Mouse (Mus musculus) intestine, postnatal 0 days (tissue): ENCODE results near the gene Il2rb. TPM values are rescaled to one million over a fixed set of nuclear protein-coding genes. Genes with fewer than 3 reads are reported as not detected.

Experiments
- ATAC-seq: fragments of 200-750 bp; cut with Nextera tagmentation; 2 replicates; pipeline ENCODE4 v1.8.0; 2017; ENCODE audit warnings: mild to moderate bottlenecking, moderate TSS enrichment, moderate library complexity
- H3K27ac ChIP-seq: fragments of 300-500 bp; sonication (generic); 2 replicates; pipeline ENCODE4 v1.5.1; 2014; ENCODE audit warnings: mild to moderate bottlenecking, low read depth, low read length, moderate library complexity
- H3K27me3 ChIP-seq: fragments of 300-500 bp; sonication (generic); replicated peaks from 2 replicates; pipeline ENCODE4 v1.6.1; 2014; ENCODE audit warnings: low read length, mixed read lengths; ENCODE audit not compliant: control insufficient read depth, insufficient read depth
- H3K36me3 ChIP-seq: fragments of 300-500 bp; sonication (generic); 2 replicates; pipeline ENCODE4 v1.6.1; 2014; ENCODE audit warnings: mild to moderate bottlenecking, moderate library complexity; ENCODE audit not compliant: control insufficient read depth, insufficient read depth
- H3K4me1 ChIP-seq: fragments of 300-500 bp; sonication (generic); replicated peaks from 2 replicates; pipeline ENCODE4 v1.6.1; 2014; ENCODE audit warnings: antibody characterized with exemption, low read length, mixed read lengths; ENCODE audit not compliant: control insufficient read depth, insufficient read depth
- H3K4me2 ChIP-seq: fragments of 300-500 bp; sonication (generic); replicated peaks from 2 replicates; pipeline ENCODE4 v1.6.1; 2014; ENCODE audit warnings: low read depth, mild to moderate bottlenecking, moderate library complexity
- H3K4me3 ChIP-seq: fragments of 300-500 bp; sonication (generic); 2 replicates; pipeline ENCODE4 v1.5.1; 2014; ENCODE audit warnings: low read depth, low read length
- H3K9ac ChIP-seq: fragments of 300-500 bp; sonication (generic); 2 replicates; pipeline ENCODE4 v1.6.1; 2014; ENCODE audit warnings: mild to moderate bottlenecking, low read depth, low read length
- H3K9me3 ChIP-seq: fragments of 300-500 bp; sonication (generic); 2 replicates; pipeline ENCODE4 v1.6.1; 2016; ENCODE audit warnings: mixed run types; ENCODE audit not compliant: control insufficient read depth
- CTCF ChIP-seq: sonication (generic); IDR thresholded peaks from 2 replicates; pipeline ENCODE4 v1.5.1; 2016; ENCODE audit warnings: low read depth, mild to moderate bottlenecking, control low read depth, antibody characterized with exemption, moderate library complexity
- WGBS: fragments of 180-500 bp; shearing (Covaris S2); extraction: QIAGEN DNeasy Blood & Tissue Kit; methylation state at CpG from one replicate; pipeline ENCODE4 v1.1.7; 2014; 5-methylcytosine and 5-hydroxymethylcytosine counted together
- polyA plus RNA-seq: library from polyadenylated mRNA; unstranded; fragments of >200 nt; fragmentation: Nextera tagmentation; extraction: Ambion mirVana; gene quantifications from 2 replicates; pipeline ENCODE4 v1.2.1, GENCODE M21; 2015

Gene Il2rb
- polyA plus RNA-seq, 1 experiment from 2014 or later = 0.63 TPM

DNA sequence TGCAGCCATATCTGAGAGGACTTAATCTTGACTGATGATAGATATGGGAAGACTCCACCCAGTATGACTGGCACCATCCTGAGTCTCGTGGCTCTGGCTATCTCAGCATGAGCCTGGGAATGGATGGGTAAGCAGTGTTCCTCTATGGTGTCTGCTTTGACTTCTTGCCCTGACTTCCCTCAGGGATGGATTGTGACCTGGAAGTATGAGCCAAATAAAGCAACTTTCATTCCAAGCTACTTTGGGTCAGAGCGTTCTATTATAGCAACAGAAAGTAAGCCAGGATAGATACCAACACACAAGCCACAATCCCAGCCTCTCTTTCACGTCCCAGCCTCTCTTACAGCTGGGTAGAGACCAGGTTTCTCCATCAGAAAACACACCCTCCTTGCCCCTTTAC is 10.5 kb upstream of the Il2rb start:
- H3K4me3 ChIP-seq = no peak overlapping the region
- H3K36me3 ChIP-seq = no peaks in the 10 kb centered on the region
- no peak for TF ChIP-seq CTCF
- ATAC-seq = no peak
- no peaks in the 10 kb centered on the region; the same call in 1 of the 2 replicates for H3K9me3 ChIP-seq
- no peak overlapping the region for H3K9ac ChIP-seq
- 78% methylated on average over 3 of the region's 3 CpGs for WGBS
- no peaks in the 10 kb centered on the region for H3K27me3 ChIP-seq
- no peak overlapping the region for H3K4me2 ChIP-seq
- no peak overlapping the region for H3K27ac ChIP-seq
- no peaks in the 10 kb centered on the region for H3K4me1 ChIP-seq

DNA sequence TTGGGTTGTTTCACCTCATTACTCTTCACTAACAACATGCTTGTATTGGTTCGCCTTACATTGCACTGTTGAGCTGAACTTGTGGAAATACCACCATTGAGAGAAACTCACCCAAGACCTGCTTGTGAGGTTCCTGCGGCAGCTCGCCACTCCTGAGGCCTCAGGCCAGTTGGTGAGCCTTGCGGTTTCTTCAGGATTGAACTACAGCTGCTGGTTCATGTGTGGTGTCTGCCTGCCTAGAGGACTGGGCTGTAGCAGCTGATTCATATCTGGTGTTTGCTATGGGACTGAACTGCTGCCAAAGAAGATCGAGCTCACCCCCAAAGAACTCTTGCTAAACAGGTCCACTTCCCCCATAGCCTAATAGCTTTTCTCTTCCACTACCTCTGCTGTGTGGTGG is 9.7 kb upstream of the Il2rb start:
- Histone ChIP-seq H3K4me1 (no peaks in the 10 kb centered on the region), H3K4me3 (no peak overlapping the region), H3K9me3 (no peaks in the 10 kb centered on the region; the same call in 1 of the 2 replicates), H3K4me2 (no peak overlapping the region), H3K27me3 (no peaks in the 10 kb centered on the region), H3K27ac (no peak overlapping the region), H3K9ac (no peak overlapping the region), H3K36me3 (no peaks in the 10 kb centered on the region)
- no peak for TF ChIP-seq CTCF
- 89% methylated on average over 5 of the region's 5 CpGs for WGBS
- no peak for ATAC-seq

DNA sequence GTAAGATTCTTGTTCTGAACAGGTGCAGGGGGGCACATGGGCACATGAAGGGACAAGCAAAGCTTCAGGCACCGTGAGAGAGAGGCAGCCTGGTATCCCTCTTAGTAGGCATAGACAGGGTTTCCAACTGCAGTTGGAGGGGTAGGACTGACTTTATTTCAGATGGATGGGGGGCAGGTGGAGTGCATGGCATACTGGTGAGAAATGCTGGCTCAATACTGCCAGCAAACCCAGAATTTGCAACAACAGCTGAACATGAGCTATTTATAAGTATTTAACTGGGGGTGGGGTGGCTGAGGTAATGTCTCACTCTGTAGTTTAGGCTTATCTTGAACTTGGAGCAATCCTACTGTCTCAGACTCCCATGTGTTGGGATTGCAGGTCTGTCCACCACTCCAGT is 8.9 kb upstream of the Il2rb start:
- H3K9ac ChIP-seq = no peak overlapping the region
- 71% methylated on average over 1 of the region's 1 CpGs for WGBS
- H3K27me3 ChIP-seq = no peaks in the 10 kb centered on the region
- TF ChIP-seq CTCF = no peak
- no peaks in the 10 kb centered on the region for H3K36me3 ChIP-seq
- H3K9me3 ChIP-seq = no peaks in the 10 kb centered on the region; the same call in 1 of the 2 replicates
- no peak overlapping the region for H3K4me3 ChIP-seq
- no peak overlapping the region for H3K4me2 ChIP-seq
- no peak overlapping the region for H3K27ac ChIP-seq
- H3K4me1 ChIP-seq = no peaks in the 10 kb centered on the region
- no peak for ATAC-seq

DNA sequence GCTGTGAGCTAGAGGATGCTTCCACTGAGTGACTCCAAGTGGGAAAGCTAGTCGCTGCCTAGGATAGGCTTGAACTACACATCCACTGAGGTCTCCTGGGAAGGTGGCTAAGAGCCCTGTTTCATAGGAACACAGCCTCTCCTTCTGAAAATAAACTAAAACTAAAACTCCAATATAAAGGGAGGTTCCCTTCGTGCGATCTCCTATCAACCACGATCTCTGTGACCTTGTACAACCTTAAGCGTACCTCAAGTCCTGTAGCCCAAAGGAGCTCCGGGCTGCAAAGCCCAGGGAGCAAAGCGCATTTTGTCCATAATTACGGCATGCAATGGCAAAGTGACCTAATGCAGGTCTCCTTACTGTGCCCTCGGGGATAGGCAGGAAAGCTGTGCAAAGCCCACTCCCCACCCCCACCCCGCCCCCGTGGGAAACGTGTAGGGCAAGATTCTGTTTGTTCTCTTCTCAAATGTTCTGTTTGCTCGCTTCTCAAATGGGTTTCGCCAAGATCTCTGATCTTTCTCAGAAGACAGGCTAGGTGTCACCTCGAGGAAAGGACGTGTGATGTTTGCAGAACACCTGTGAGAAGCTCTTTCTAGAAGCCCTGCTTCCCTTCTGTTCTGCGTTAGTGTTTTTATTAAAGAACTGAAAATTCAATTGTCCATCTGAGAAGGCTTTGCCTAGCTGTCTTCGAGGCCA is 7.5 kb upstream of the Il2rb start:
- no peak for TF ChIP-seq CTCF

DNA sequence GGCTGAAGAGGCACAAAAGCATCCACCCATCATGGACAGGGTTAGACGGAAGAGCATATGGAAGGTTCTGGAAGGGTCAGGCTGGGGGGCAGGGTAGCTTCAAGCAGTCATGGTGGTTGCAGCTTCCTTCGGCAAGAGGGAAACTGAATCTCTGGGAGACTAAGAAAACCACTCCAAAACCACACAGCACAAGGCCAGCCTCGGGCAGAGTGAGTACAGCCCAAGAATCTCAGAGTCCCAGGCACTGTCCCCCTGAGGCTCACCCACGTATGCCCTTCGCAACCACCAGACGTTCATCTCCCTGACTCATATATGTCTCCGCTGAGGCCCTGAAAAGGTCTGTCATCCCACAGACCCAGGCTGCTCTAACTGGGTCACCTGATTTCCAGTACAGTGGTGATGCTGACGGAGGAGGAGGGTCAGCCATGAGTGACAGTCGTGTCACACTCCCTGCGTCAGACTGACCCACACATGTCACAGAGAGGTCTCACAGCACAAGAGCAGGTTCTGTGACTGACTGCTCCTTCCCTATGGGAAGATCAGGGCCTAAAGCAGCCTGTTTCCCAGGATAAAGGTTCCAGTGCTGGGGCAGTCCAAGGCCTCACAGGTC is 1.6 kb downstream of the Il2rb start:
- Histone ChIP-seq H3K4me3 (no peak overlapping the region), H3K27me3 (no peaks in the 10 kb centered on the region), H3K9me3 (no peaks in the 10 kb centered on the region), H3K27ac (no peak overlapping the region), H3K4me1 (no peaks in the 10 kb centered on the region), H3K4me2 (no peak overlapping the region), H3K36me3 (no peaks in the 10 kb centered on the region), H3K9ac (no peak overlapping the region)
- 82% methylated on average over 10 of the region's 10 CpGs for WGBS
- TF ChIP-seq CTCF = no peak
- no peak for ATAC-seq

More for the DNA sequence above, 7.5 kb upstream of the Il2rb start:
- Histone ChIP-seq H3K9ac (no peak overlapping the region), H3K27ac (no peak overlapping the region), H3K4me3 (no peak overlapping the region), H3K9me3 (no peaks in the 10 kb centered on the region; the same call in 1 of the 2 replicates), H3K4me1 (no peaks in the 10 kb centered on the region), H3K4me2 (no peak overlapping the region), H3K27me3 (no peaks in the 10 kb centered on the region), H3K36me3 (no peaks in the 10 kb centered on the region)
- 59% methylated on average over 18 of the region's 18 CpGs for WGBS
- no peak for ATAC-seq

DNA sequence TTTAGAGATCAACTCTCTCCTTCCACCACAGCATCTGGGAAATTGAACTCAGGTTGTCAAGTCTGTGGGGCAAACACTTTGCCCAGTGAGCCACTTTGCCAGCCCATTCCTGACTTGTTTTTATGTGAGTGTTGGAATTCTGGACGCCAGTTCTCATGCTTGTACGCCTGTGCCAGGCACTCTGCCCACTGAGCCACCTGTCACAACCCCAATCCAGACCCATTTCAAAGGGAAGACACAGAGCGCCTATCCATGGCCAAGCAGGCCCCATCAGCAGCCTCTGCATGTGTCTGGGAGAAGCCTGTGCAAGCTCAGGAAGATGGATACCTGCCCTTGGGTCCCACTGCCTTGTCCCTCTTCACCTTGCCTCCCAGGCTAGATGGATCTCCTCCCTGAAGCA is 3.8 kb downstream of the Il2rb start:
- H3K4me1 ChIP-seq = no peaks in the 10 kb centered on the region
- 85% methylated on average over 3 of the region's 3 CpGs for WGBS
- H3K4me2 ChIP-seq = no peak overlapping the region
- no peaks in the 10 kb centered on the region for H3K27me3 ChIP-seq
- no peak overlapping the region for H3K27ac ChIP-seq
- ATAC-seq = no peak
- no peak overlapping the region for H3K9ac ChIP-seq
- no peaks in the 10 kb centered on the region for H3K9me3 ChIP-seq
- no peaks in the 10 kb centered on the region for H3K36me3 ChIP-seq
- H3K4me3 ChIP-seq = no peak overlapping the region
- TF ChIP-seq CTCF = no peak
